Mouse (Mus musculus) C2C12 (cell line): ENCODE measurements around the gene Bhlha15.

ENCODE experiments used
- CEBPB ChIP-seq: IDR thresholded peaks from one replicate; pipeline ENCODE4 v1.6.1; 2011; ENCODE audit warnings: low read depth, mild to moderate bottlenecking, control low read depth, moderate library complexity
- CTCF ChIP-seq: IDR thresholded peaks from one replicate; pipeline ENCODE4 v1.5.1; 2011; ENCODE audit not compliant: control insufficient read depth, insufficient read depth, insufficient read length
- FOSL1 ChIP-seq: IDR thresholded peaks from one replicate; pipeline ENCODE4 v1.8.0; 2011; ENCODE audit warnings: mild to moderate bottlenecking, low read length; ENCODE audit not compliant: poor library complexity, insufficient read depth, severe bottlenecking
- MAX ChIP-seq: IDR thresholded peaks from one replicate; pipeline ENCODE4 v1.6.1; 2011; ENCODE audit warnings: mild to moderate bottlenecking, control low read depth
- MYOD1 ChIP-seq: IDR thresholded peaks from one replicate; pipeline ENCODE4 v1.6.1; 2011; ENCODE audit warnings: low read depth; ENCODE audit not compliant: control insufficient read depth, insufficient read length
- MYOG ChIP-seq: IDR thresholded peaks from one replicate; pipeline ENCODE4 v1.6.1; 2011; ENCODE audit not compliant: control insufficient read depth, insufficient read length; ENCODE audit errors: extremely low read depth
- USF1 ChIP-seq: IDR thresholded peaks from one replicate; pipeline ENCODE4 v1.6.1; 2011; ENCODE audit warnings: low read depth, mild to moderate bottlenecking, control low read depth, moderate library complexity

GRCm38 (mm10) chr5:144169275-144169975, 20.7 kb upstream of the Bhlha15 start:
- TF ChIP-seq CTCF (no peak), MAX (no peak), FOSL1 (no peak), USF1 (no peak), CEBPB (no peak), MYOD1 (no peak), MYOG (no peak)
